Mouse (Mus musculus) spleen, adult 2 months (tissue): ENCODE data around the gene Fgfr2.

Experiments
- CTCF ChIP-seq: fragments of 200-500 bp; IDR thresholded peaks from 2 replicates; pipeline ENCODE4 v1.5.1; 2011; ENCODE audit warnings: mild to moderate bottlenecking, inconsistent platforms; ENCODE audit not compliant: insufficient read depth, insufficient read length, insufficient replicate concordance; ENCODE audit errors: extremely low read depth
- POLR2A ChIP-seq: fragments of 200-500 bp; IDR thresholded peaks from 2 replicates; pipeline ENCODE4 v1.6.1; 2011; ENCODE audit warnings: low read depth, low read length, inconsistent platforms

DNA sequence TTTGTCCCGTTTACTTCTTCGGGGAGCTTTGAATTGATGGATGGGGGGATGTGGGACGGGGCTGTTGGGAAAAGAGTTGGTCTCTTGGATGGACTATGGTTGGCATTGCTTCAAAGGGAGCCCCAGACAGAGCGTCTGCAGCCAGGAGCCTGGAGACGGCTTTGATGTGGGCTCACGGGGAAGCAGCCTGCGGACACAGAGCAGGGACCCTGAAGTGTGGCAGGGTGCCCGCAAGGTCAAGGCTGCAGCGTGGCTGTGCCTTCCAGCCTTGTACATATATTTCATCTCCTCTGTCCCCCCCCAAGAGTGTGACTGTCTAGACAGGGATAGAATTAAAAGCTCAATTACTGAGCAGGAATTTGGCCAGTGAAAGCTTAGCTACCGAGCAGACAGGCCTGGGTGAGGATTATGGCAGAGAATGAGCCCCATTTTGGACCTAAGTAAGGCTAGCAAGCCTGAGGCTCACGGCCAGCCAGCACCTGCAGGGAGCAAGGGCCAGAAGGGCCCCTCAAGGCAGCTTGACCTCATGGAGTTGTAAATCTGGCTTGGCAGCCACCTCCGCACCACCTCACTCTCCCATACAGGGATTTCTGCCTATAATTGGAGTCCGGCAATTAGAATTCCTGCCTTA is 2146.7 kb downstream of the Fgfr2 start:
- TF ChIP-seq POLR2A (no peak), CTCF (no peak)
